24 mouse cellular contexts compared by ENCODE assay signal in the genomic region with DNA sequence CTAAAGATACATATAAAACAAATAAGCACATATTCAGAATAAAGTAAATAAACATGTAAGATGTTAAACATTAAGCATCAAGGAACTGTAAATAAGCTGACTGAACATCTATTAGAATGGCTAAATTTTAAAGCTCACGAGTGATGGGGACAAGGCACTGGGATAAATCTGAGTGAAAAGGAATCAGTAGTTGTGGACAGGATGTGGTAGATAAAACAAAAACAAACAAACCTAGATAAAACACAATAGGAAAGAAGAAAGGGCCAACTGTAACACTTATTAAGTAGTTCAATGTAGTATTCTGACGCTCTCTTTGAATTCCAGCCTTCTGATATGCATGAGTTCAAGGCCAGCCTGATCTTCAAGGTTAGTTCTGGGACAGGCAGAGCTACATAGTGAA. TPM values are rescaled to one million over a fixed set of nuclear protein-coding genes. Genes with fewer than 3 reads are reported as not detected.
A peak's percentile ranks its signal among the peaks of the same experiment; 100 is the strongest.
DNase-seq lines count a peak whose midpoint lies in the region; ATAC-seq lines count a peak whose summit lies in the region.
"Had no signal": no experiment of that assay in that cellular context is flagged by ENCODE, and none has a peak within 500 bp of the region (broad histone marks: within the 10 kb centered on the region; RNA-seq: fewer than 3 reads in every experiment).

No protein-coding gene starts in this region.

- H3K36me3 ChIP-seq in hindbrain, embryonic 10.5 days = no peaks in the 10 kb centered on the region
- H3K36me3 ChIP-seq: embryonic facial prominence, embryonic 13.5 days; embryonic facial prominence, embryonic 15.5 days; forebrain, embryonic 10.5 days; forebrain, embryonic 12.5 days had no signal

- H3K9me3 ChIP-seq in hindbrain, embryonic 10.5 days = no peaks in the 10 kb centered on the region
- H3K9me3 ChIP-seq: embryonic facial prominence, embryonic 13.5 days; embryonic facial prominence, embryonic 15.5 days; forebrain, embryonic 10.5 days; forebrain, embryonic 12.5 days had no signal

- WGBS in hindbrain, embryonic 10.5 days = 81% methylated on average over 2 of the region's 2 CpGs

- no peak overlapping the region for H3K27ac ChIP-seq in hindbrain, embryonic 10.5 days
- H3K27ac ChIP-seq: embryonic facial prominence, embryonic 13.5 days; embryonic facial prominence, embryonic 15.5 days; forebrain, embryonic 10.5 days; forebrain, embryonic 12.5 days had no signal

- peak; percentile 38 for ATAC-seq in CD4-positive, CD25-positive, alpha-beta regulatory T cell, adult 4 months
- ATAC-seq in inflammation-experienced regulatory T-cells, adult 6 months = peak; percentile 66
- ATAC-seq: forebrain, embryonic 14.5 days; forebrain, embryonic 16.5 days; Patski had no signal

- no peak overlapping the region for H3K4me3 ChIP-seq in hindbrain, embryonic 10.5 days
- H3K4me3 ChIP-seq: embryonic facial prominence, embryonic 13.5 days; embryonic facial prominence, embryonic 15.5 days; erythroblast, embryonic 14.5 days; forebrain, embryonic 10.5 days; forebrain, embryonic 12.5 days had no signal

- no peaks in the 10 kb centered on the region for H3K27me3 ChIP-seq in hindbrain, embryonic 10.5 days (ENCODE audit: insufficient read depth, poor library complexity, severe bottlenecking)
- H3K27me3 ChIP-seq: embryonic facial prominence, embryonic 13.5 days; embryonic facial prominence, embryonic 15.5 days; forebrain, embryonic 12.5 days; Patski had no signal

- peak; percentile 27 for DNase-seq in adrenal gland, adult 2 months
- no peak for DNase-seq in adrenal gland, postnatal 4 days (ENCODE audit: low spot score in 2 of 2)
- peak; percentile 12 for DNase-seq in ZHBTc4 (ENCODE audit: low read depth, low spot score)
- no peak for DNase-seq in hindbrain, embryonic 10.5 days (ENCODE audit: low spot score)
- no peak for DNase-seq in thymus, postnatal 4 days
- DNase-seq: adrenal gland, postnatal 10 days; adrenal gland, postnatal 25 days; B cell, adult 2 months; cerebellum, adult 11-12 months; cerebellum, adult 2 months; cerebellum, adult 9-10 months; cerebellum, postnatal 10 days; cerebellum, postnatal 36 days; embryo, embryonic 11 days had no signal

- H3K4me1 ChIP-seq in hindbrain, embryonic 10.5 days (replicated peaks) = no peaks in the 10 kb centered on the region
- H3K4me1 ChIP-seq: embryonic facial prominence, embryonic 13.5 days; embryonic facial prominence, embryonic 15.5 days; forebrain, embryonic 10.5 days; forebrain, embryonic 12.5 days had no signal

RNA-seq across cellular contexts. Expression of a gene that starts 21.6 kb away (rescaled TPM):
- total RNA-seq in adrenal gland, adult 2 months (2021) = 10 to 100 TPM; 63.4 to 97.2 TPM
- 1.5 and 2.1 TPM in 2 replicates for polyA plus RNA-seq in adrenal gland, adult 2 months (2012; rRNA removed)
- 100 to 1,000 TPM; 104 to 124 TPM for total RNA-seq in adrenal gland, postnatal 4 days (2021)
- 10 to 100 TPM; 72.2 to 73.2 TPM for polyA plus RNA-seq in CD4-positive, CD25-positive, alpha-beta regulatory T cell, adult 4 months (2017; shearing (Covaris generic))
- polyA plus RNA-seq in inflammation-experienced regulatory T-cells, adult 6 months (2017; shearing (Covaris generic)) = 10 to 100 TPM; 72.0 to 92.4 (median 79.4) TPM
- polyA plus RNA-seq in hindbrain, embryonic 10.5 days (2016; fragmentation: Nextera tagmentation; extraction: Ambion mirVana) = 7.8 and 8.9 TPM in 2 replicates

Comparison
In these comparisons a context has a peak if more than half of its experiments do, and no peak if none do; other contexts are left out.
1. DNase-seq: peak in adrenal gland, adult 2 months (single experiment) and ZHBTc4 (single experiment); none in adrenal gland, postnatal 4 days (0 of 2), hindbrain, embryonic 10.5 days (single experiment) and thymus, postnatal 4 days (single experiment).